Mouse (Mus musculus) olfactory bulb, adult 2 months (tissue): ENCODE measurements at regions not wholly inside any gene's neighbourhood (a gene's known extent, or its start where the extent isn't known, plus 50 kb on each side); places are given as distances from the start of the nearest gene placed in this dataset.

Source experiments
- CTCF ChIP-seq: fragments of 200-500 bp; IDR thresholded peaks from 2 replicates; pipeline ENCODE4 v1.5.1; 2012; ENCODE audit warnings: low read depth, mild to moderate bottlenecking, low read length, moderate library complexity; ENCODE audit not compliant: insufficient read depth
- POLR2A ChIP-seq: fragments of 200-500 bp; IDR thresholded peaks from 2 replicates; pipeline ENCODE4 v1.6.1; 2012; ENCODE audit warnings: mild to moderate bottlenecking, low read depth, low read length, moderate library complexity; ENCODE audit not compliant: insufficient read depth

DNA sequence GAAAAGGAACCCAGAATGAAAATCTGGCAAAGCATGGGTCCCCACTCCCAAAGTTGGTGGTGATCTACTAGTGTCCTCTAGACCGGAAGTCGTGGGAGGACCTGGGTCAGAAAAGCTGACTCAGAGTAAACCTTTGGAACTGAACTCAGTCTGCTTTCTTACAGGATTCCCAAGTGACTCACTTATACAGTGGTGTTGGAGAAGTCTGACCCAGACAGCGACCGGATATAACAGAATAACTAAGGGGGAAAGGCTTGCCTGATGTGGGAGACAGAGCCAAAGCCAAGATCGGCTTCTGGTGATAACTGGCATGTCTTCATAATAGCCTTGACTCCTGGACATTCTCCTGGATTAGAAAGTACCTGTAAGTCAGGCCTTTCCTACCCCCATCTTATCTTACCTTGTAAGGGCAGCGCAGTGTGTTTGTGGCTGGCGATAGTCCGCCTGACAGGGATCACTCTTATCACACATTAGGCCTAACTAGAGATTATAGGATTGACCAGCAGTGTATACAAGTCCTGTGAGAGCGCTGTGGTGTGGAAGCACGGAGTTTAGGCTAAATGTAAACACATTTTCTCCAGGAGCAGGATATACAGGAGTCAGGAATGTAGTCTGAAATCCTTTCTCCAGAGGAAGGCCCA is 150.4 kb downstream of the Gm19410 start:
- TF ChIP-seq CTCF (no peak), POLR2A (no peak)
